Mouse (Mus musculus): ENCODE results near the gene Ermn. TPM values are rescaled to one million over a fixed set of nuclear protein-coding genes. Genes with fewer than 3 reads are reported as not detected.

The Ermn gene
- not detected in 2 replicates for polyA plus RNA-seq (2012; rRNA removed)
- polyA plus RNA-seq (2014; fragmentation: Nextera tagmentation; extraction: Ambion mirVana), result not detected in 2 replicates

DNA sequence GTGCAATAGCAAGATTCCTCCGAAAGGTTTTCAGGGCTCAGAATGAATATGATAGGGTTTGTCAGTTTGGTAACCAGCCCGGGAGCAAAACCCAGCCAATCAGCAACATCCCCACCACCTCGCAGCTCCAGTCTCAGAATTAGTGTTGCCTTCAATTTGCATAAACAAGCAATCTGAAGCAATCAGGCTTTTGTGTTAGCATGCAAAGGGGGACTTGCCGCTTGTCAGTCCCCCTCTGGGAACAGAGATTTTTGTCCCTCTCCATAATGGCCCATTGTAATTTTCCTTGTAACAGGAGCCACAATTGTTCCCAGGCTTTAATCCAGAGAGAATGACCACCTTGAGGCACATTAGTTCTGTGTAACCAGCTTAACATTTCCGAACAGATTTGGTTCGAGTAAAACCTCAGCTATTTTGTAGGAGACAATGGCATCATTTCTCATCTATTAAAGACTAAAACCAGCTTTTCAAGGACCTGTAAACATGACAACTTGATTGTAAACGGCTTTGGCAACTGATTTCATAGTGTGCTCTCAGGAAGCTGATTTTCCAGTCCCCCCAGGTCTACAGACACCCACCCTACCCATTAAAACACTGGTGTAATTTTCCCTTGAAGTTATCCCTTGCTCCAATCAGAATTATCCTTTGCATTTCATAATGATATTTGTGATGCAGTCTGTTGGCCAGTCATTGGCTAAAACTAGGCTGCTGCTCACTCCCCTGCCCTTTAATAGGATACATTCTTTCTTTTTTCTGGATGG is at the start of gene Ermn:
TSS of gene Ermn (minus strand) at position 44 of the 761 bp plus-strand sequence.
- Histone ChIP-seq H3K27ac (no peak within 1 kb of the TSS), H3K4me2 (ENCODE audit: low read depth) (no peak within 1 kb of the TSS), H3K9ac (replicated peaks) (no peak within 1 kb of the TSS), H3K9me3 (ENCODE audit: control insufficient read depth, low read length) (no peaks in the 10 kb centered on the region), H3K36me3 (replicated peaks; ENCODE audit: control insufficient read depth, insufficient read depth, low read depth) (no peaks in the 10 kb centered on the region), H3K27me3 (ENCODE audit: control insufficient read depth, insufficient read depth, low read length) (no peaks in the 10 kb centered on the region), H3K4me1 (replicated peaks; ENCODE audit: control insufficient read depth in 2 of 2, insufficient read depth in 2 of 2, low read length in 1 of 2) (no peaks in the 10 kb centered on the region), H3K4me3 (ENCODE audit: insufficient read depth in 1 of 2, low read depth in 2 of 2, low read length in 2 of 2) (no peak within 1 kb of the TSS)
- ATAC-seq (ENCODE audit: insufficient read depth), result no peak
- no peak for DNase-seq (ENCODE audit: low read depth in 3 of 3, low spot score in 3 of 3)
- WGBS (ENCODE audit: insufficient replicate concordance), result 50% methylated on average over 7 of the region's 7 CpGs
- TF ChIP-seq EP300 (IDR thresholded peaks at IDR 0.05; ENCODE audit: low read depth) (no peak), CTCF (IDR thresholded peaks at IDR 0.05; ENCODE audit: low read depth) (no peak)

DNA sequence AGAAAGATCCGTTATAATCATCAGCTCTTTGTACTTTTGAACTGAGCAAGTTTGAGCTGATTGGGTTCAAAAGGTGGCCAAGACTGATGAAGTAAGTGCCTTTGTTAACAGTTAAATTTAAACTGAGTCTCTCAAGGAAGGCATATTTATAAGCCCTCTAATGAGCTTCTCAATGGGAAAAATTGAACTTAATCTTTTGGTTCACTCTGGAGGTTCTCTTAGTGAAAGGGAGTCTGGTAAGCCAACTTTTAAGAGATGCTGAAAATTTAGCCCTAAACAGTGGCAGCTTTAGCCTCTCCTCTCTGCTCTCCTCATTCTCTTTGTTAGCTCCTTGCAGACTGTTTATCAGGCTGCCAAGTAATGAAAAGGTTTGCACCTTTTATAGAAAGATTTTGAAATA is 42.2 kb upstream of the Ermn start:
- no peaks in the 10 kb centered on the region for H3K4me1 ChIP-seq (replicated peaks; ENCODE audit: control insufficient read depth in 2 of 2, insufficient read depth in 2 of 2, low read length in 1 of 2)
- no peak overlapping the region for H3K9ac ChIP-seq (replicated peaks)
- H3K27me3 ChIP-seq (ENCODE audit: control insufficient read depth, insufficient read depth, low read length), result no peaks in the 10 kb centered on the region
- no peak overlapping the region for H3K4me2 ChIP-seq (ENCODE audit: low read depth)
- no peak overlapping the region for H3K4me3 ChIP-seq (ENCODE audit: insufficient read depth in 1 of 2, low read depth in 2 of 2, low read length in 2 of 2)
- WGBS (ENCODE audit: insufficient replicate concordance), result 80% methylated on average over 1 of the region's 1 CpGs
- H3K27ac ChIP-seq, result no peak overlapping the region
- no peaks in the 10 kb centered on the region for H3K36me3 ChIP-seq (replicated peaks; ENCODE audit: control insufficient read depth, insufficient read depth, low read depth)
- H3K9me3 ChIP-seq (ENCODE audit: control insufficient read depth, low read length), result no peaks in the 10 kb centered on the region
- ATAC-seq (ENCODE audit: insufficient read depth), result no peak
- TF ChIP-seq CTCF (IDR thresholded peaks at IDR 0.05; ENCODE audit: low read depth) (no peak), EP300 (IDR thresholded peaks at IDR 0.05; ENCODE audit: low read depth) (no peak)
- no peak for DNase-seq (ENCODE audit: low read depth in 3 of 3, low spot score in 3 of 3)

DNA sequence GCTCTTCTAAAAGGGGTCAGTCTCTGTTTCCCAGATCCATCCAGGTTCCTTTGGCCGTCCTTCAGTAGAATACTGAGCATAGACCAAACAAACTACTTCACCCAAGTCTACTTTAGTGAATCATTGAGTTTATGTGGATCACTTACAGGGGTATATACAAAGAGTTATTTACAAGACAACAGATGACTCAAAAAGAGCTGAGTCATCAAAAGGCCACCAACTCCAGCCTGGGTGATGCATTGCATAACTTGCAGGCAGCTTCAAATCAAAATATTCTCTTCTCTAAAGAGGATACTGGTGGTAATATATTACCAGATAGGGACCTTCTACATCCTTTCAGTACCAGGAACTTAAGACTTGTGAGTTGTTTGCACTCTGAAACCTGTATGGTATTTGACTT is 33.8 kb upstream of the Ermn start:
- Histone ChIP-seq H3K4me3 (ENCODE audit: insufficient read depth in 1 of 2, low read depth in 2 of 2, low read length in 2 of 2) (no peak overlapping the region), H3K36me3 (replicated peaks; ENCODE audit: control insufficient read depth, insufficient read depth, low read depth) (no peaks in the 10 kb centered on the region), H3K9me3 (ENCODE audit: control insufficient read depth, low read length) (no peaks in the 10 kb centered on the region), H3K9ac (replicated peaks) (no peak overlapping the region), H3K4me1 (replicated peaks; ENCODE audit: control insufficient read depth in 2 of 2, insufficient read depth in 2 of 2, low read length in 1 of 2) (no peaks in the 10 kb centered on the region), H3K4me2 (ENCODE audit: low read depth) (no peak overlapping the region), H3K27ac (no peak overlapping the region), H3K27me3 (ENCODE audit: control insufficient read depth, insufficient read depth, low read length) (no peaks in the 10 kb centered on the region)
- DNase-seq (ENCODE audit: low read depth in 3 of 3, low spot score in 3 of 3) (no peak), ATAC-seq (ENCODE audit: insufficient read depth) (no peak)
- no peak for TF ChIP-seq CTCF (IDR thresholded peaks at IDR 0.05; ENCODE audit: low read depth)
- TF ChIP-seq EP300 (IDR thresholded peaks at IDR 0.05; ENCODE audit: low read depth), result no peak
- 52% methylated on average over 1 of the region's 1 CpGs for WGBS (ENCODE audit: insufficient replicate concordance)

DNA sequence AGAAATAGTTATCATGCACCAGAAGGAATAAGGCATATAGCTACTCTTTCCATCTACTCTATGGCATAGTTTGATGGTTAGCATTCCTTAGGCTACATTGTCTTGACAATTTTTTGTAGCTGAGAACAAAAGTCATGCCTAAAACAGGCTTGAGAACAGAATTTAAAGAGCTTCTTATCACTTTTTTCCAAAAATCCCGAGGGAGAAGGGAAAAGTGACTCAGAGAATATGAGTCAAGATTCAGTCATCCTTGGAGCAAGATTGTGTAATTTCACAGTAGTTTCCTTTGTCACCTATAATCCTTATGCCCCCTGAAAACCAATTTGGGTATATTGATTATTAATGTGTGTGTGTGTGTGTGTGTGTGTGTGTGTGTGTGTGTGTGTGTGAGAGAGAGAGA is 27.2 kb upstream of the Ermn start:
- no peaks in the 10 kb centered on the region for H3K27me3 ChIP-seq (ENCODE audit: control insufficient read depth, insufficient read depth, low read length)
- DNase-seq (ENCODE audit: low read depth in 3 of 3, low spot score in 3 of 3) (no peak), ATAC-seq (ENCODE audit: insufficient read depth) (no peak)
- H3K4me3 ChIP-seq (ENCODE audit: insufficient read depth in 1 of 2, low read depth in 2 of 2, low read length in 2 of 2), result no peak overlapping the region
- WGBS (ENCODE audit: insufficient replicate concordance), result 24% methylated on average over 1 of the region's 1 CpGs
- no peaks in the 10 kb centered on the region for H3K4me1 ChIP-seq (replicated peaks; ENCODE audit: control insufficient read depth in 2 of 2, insufficient read depth in 2 of 2, low read length in 1 of 2)
- no peaks in the 10 kb centered on the region for H3K9me3 ChIP-seq (ENCODE audit: control insufficient read depth, low read length)
- no peak overlapping the region for H3K27ac ChIP-seq
- no peaks in the 10 kb centered on the region for H3K36me3 ChIP-seq (replicated peaks; ENCODE audit: control insufficient read depth, insufficient read depth, low read depth)
- no peak for TF ChIP-seq EP300 (IDR thresholded peaks at IDR 0.05; ENCODE audit: low read depth)
- TF ChIP-seq CTCF (IDR thresholded peaks at IDR 0.05; ENCODE audit: low read depth), result no peak
- no peak overlapping the region for H3K9ac ChIP-seq (replicated peaks)
- no peak overlapping the region for H3K4me2 ChIP-seq (ENCODE audit: low read depth)

DNA sequence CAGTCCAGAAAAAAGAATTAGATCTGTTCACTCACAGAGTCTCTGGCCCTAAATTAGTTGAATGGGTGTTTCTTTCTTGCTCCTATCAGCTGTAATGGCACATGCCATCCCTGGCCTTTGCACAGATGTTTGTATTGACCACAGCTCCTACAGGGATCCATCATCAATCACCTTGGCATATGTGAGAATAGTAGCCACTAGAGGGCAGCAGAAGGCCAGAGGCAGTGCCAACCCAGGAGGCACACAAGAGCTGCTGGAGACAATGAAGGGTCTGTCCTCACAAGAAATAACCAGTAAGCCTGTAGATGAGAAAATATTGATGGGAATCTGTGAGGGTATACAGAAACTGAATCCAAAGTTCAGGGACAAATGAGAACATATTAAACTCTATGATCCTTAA is 2.7 kb upstream of the Ermn start:
- TF ChIP-seq EP300 (IDR thresholded peaks at IDR 0.05; ENCODE audit: low read depth), result no peak
- TF ChIP-seq CTCF (IDR thresholded peaks at IDR 0.05; ENCODE audit: low read depth), result peak; percentile 86
- Histone ChIP-seq H3K4me1 (replicated peaks; ENCODE audit: control insufficient read depth in 2 of 2, insufficient read depth in 2 of 2, low read length in 1 of 2) (no peaks in the 10 kb centered on the region), H3K36me3 (replicated peaks; ENCODE audit: control insufficient read depth, insufficient read depth, low read depth) (no peaks in the 10 kb centered on the region), H3K27me3 (ENCODE audit: control insufficient read depth, insufficient read depth, low read length) (no peaks in the 10 kb centered on the region), H3K9me3 (ENCODE audit: control insufficient read depth, low read length) (no peaks in the 10 kb centered on the region), H3K9ac (replicated peaks) (no peak overlapping the region), H3K27ac (no peak overlapping the region), H3K4me2 (ENCODE audit: low read depth) (no peak overlapping the region), H3K4me3 (ENCODE audit: insufficient read depth in 1 of 2, low read depth in 2 of 2, low read length in 2 of 2) (no peak overlapping the region)
- ATAC-seq (ENCODE audit: insufficient read depth), result no peak
- DNase-seq (ENCODE audit: low read depth in 3 of 3, low spot score in 3 of 3), result peak in 1 of 3 experiments; percentile 10
